Mouse (Mus musculus) neural tube, embryonic 14.5 days (tissue): ENCODE measurements at regions not wholly inside any gene's neighbourhood (a gene's known extent, or its start where the extent isn't known, plus 50 kb on each side); places are given as distances from the start of the nearest gene placed in this dataset.
A peak's percentile ranks its signal among the peaks of the same experiment; 100 is the strongest.

Experiments
- ATAC-seq: fragments of 200-750 bp; cut with Nextera tagmentation; 2 replicates; pipeline ENCODE4 v1.8.0; 2017; ENCODE audit warnings: low read depth, mild to moderate bottlenecking, moderate TSS enrichment, moderate library complexity
- H3K27ac ChIP-seq: fragments of 300-500 bp; sonication (generic); 2 replicates; pipeline ENCODE4 v1.5.1; 2014; ENCODE audit warnings: low read depth, mild to moderate bottlenecking, control low read depth, low read length, moderate library complexity, mixed read lengths
- H3K27me3 ChIP-seq: fragments of 300-500 bp; sonication (generic); 2 replicates; pipeline ENCODE4 v1.6.1; 2014; ENCODE audit warnings: low read length; ENCODE audit not compliant: control insufficient read depth, insufficient read depth
- H3K36me3 ChIP-seq: fragments of 300-500 bp; sonication (generic); 2 replicates; pipeline ENCODE4 v1.6.1; 2014; ENCODE audit warnings: low read length, mixed read lengths; ENCODE audit not compliant: control insufficient read depth, insufficient read depth
- H3K4me1 ChIP-seq: fragments of 300-500 bp; sonication (generic); 2 replicates; pipeline ENCODE4 v1.6.1; 2014; ENCODE audit warnings: low read length; ENCODE audit not compliant: control insufficient read depth, insufficient read depth
- H3K4me2 ChIP-seq: fragments of 300-500 bp; sonication (generic); 2 replicates; pipeline ENCODE4 v1.6.1; 2014; ENCODE audit warnings: mild to moderate bottlenecking, low read depth, low read length, control low read depth
- H3K4me3 ChIP-seq: fragments of 300-500 bp; sonication (generic); 2 replicates; pipeline ENCODE4 v1.5.1; 2014; ENCODE audit warnings: low read depth, low read length, control low read depth, mixed read lengths
- H3K9ac ChIP-seq: fragments of 300-500 bp; sonication (generic); replicated peaks from 2 replicates; pipeline ENCODE4 v1.6.1; 2014; ENCODE audit warnings: low read depth, mild to moderate bottlenecking, control low read depth, low read length, mixed read lengths
- H3K9me3 ChIP-seq: fragments of 300-500 bp; sonication (generic); 2 replicates; pipeline ENCODE4 v1.6.1; 2016; ENCODE audit warnings: low read length; ENCODE audit not compliant: control insufficient read depth
- WGBS: fragments of 180-500 bp; shearing (Covaris S2); extraction: QIAGEN DNeasy Blood & Tissue Kit; methylation state at CpG from one replicate; pipeline ENCODE4 v1.1.7; 2014; 5-methylcytosine and 5-hydroxymethylcytosine counted together

DNA sequence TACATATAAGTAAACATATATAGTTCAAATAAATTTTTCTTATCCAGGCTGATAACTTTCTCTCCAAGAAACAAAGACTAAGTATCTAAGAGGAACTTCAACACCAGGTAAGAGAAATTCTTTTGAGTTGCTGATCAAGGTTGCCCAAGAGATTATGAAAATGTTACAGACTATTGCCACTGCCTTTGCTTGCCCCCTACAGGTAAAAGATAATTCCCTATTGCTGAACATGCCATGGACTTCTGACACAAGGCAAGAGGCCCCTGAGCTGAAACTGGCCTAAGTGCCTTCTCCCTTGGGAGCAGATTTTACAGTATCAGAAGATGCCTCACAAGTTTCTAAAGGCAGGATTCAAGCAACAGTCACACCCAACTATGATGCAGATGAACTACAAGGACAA is 2914.2 kb upstream of the Gm6569 start:
- H3K4me1 ChIP-seq, result no peaks in the 10 kb centered on the region
- no peaks in the 10 kb centered on the region for H3K36me3 ChIP-seq

GRCm38 (mm10) chr15:70920862-70921261 is 2913.5 kb upstream of the Gm6569 start:
- no peaks in the 10 kb centered on the region for H3K9me3 ChIP-seq
- no peak overlapping the region for H3K4me2 ChIP-seq
- H3K27ac ChIP-seq, result no peak overlapping the region
- no peak overlapping the region for H3K4me3 ChIP-seq
- H3K4me1 ChIP-seq, result no peaks in the 10 kb centered on the region
- H3K36me3 ChIP-seq, result no peaks in the 10 kb centered on the region
- 44% methylated on average over 2 of the region's 2 CpGs for WGBS
- H3K9ac ChIP-seq, result no peak overlapping the region
- ATAC-seq, result peak; percentile 85
- no peaks in the 10 kb centered on the region for H3K27me3 ChIP-seq

More for the DNA sequence above, 2914.2 kb upstream of the Gm6569 start:
- Histone ChIP-seq H3K4me3 (no peak overlapping the region), H3K27me3 (no peaks in the 10 kb centered on the region), H3K9me3 (no peaks in the 10 kb centered on the region), H3K9ac (no peak overlapping the region), H3K4me2 (no peak overlapping the region), H3K27ac (no peak overlapping the region)
- no peak for ATAC-seq
